Mouse (Mus musculus) embryonic facial prominence, embryonic 10.5 days (tissue): Measurements from ENCODE around the gene Kcnj4. TPM values are rescaled to one million over a fixed set of nuclear protein-coding genes. Genes with fewer than 3 reads are reported as not detected.
A peak's percentile ranks its signal among the peaks of the same experiment; 100 is the strongest.

Experiments used
- DNase-seq: peaks from one replicate; pipeline ENCODE4 v3.0.0-alpha.2; 2017; ENCODE audit warnings: low spot score
- H3K27ac ChIP-seq: fragments of 300-500 bp; sonication (generic); replicated peaks from 2 replicates; pipeline ENCODE4 v1.5.1; 2016; ENCODE audit warnings: mild to moderate bottlenecking
- H3K27me3 ChIP-seq: fragments of 300-500 bp; sonication (generic); replicated peaks from 2 replicates; pipeline ENCODE4 v1.6.1; 2016; ENCODE audit warnings: low read depth, mild to moderate bottlenecking; ENCODE audit not compliant: poor library complexity, severe bottlenecking
- H3K36me3 ChIP-seq: fragments of 300-500 bp; sonication (generic); replicated peaks from 2 replicates; pipeline ENCODE4 v1.6.1; 2016; ENCODE audit warnings: mild to moderate bottlenecking, moderate library complexity
- H3K4me1 ChIP-seq: fragments of 300-500 bp; sonication (generic); 2 replicates; pipeline ENCODE4 v1.6.1; 2016
- H3K4me3 ChIP-seq: fragments of 300-500 bp; sonication (generic); 2 replicates; pipeline ENCODE4 v1.5.1; 2016; ENCODE audit warnings: mild to moderate bottlenecking, moderate library complexity
- H3K9me3 ChIP-seq: fragments of 300-500 bp; sonication (generic); 2 replicates; pipeline ENCODE4 v1.6.1; 2016; ENCODE audit warnings: mild to moderate bottlenecking
- WGBS: fragments of 180-500 bp; shearing (Covaris S2); methylation state at CpG from one replicate; pipeline ENCODE4 v1.1.7; 2016; 5-methylcytosine and 5-hydroxymethylcytosine counted together
- polyA plus RNA-seq: library from polyadenylated mRNA; unstranded; fragments of >200 nt; fragmentation: Nextera tagmentation; extraction: Ambion mirVana; gene quantifications from 2 replicates; pipeline ENCODE4 v1.2.1, GENCODE M21; 2016

Kcnj4 gene
- polyA plus RNA-seq, 1 experiment from 2014 or later: not detected

DNA sequence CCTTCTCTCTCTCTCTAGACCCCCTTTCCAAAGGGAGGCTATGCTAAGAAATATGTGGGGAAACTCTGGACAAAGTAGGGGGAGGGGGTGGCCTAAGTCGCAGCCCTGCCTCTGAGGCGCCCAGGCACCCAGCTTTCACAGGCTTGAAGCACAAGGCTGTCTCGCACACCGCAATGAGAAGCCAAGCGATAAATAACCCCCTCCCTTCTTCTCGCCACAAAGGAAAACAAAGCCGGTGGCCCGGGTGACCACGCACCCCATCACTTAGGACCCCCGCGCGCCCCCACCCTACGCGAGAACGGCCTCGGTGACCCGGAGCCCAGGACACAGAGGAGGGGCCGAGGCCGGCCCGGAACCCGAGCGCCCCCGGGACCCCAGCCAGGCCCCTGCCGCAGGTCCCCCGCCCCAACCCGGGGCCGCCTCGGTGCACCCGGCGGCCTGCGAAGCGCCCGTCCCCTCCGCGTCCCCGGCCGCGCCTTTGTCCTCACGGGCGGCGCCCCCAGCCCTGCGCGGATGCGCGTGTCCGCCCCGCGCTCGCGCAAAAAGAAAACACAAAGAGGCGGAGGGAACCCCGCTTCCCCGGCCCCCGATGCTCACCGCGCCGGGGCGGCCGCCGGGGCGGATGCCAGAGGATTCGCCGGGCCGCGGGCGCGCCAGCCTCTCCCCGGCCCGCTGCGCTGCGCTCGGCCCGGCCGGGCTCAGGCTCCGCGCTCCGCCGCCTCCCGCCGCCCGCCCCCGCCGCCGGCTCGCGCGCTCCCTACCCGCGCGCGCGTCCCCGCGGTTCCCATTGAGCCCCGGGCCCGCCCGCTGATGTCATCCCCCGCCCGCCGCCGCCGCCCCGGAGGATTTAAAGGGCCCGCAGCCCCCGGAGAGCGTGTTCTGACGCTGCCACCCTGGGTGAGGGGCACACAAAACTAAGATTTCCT, 63.4 kb downstream of the Kcnj4 start:
- H3K36me3 ChIP-seq: peaks cover 33% of the 10 kb centered on the region
- DNase-seq: peak; percentile 88
- H3K27me3 ChIP-seq: 0 out of 2 replicates have a peak, but pooled peaks cover 5% of the 10 kb centered on the region
- peaks cover 64% of the 10 kb centered on the region for H3K4me1 ChIP-seq
- peak overlapping the region; percentile 89 for H3K4me3 ChIP-seq
- under 1% methylated on average over 107 of the region's 107 CpGs for WGBS
- no peaks in the 10 kb centered on the region for H3K9me3 ChIP-seq
- peak overlapping the region; percentile 98 for H3K27ac ChIP-seq

DNA sequence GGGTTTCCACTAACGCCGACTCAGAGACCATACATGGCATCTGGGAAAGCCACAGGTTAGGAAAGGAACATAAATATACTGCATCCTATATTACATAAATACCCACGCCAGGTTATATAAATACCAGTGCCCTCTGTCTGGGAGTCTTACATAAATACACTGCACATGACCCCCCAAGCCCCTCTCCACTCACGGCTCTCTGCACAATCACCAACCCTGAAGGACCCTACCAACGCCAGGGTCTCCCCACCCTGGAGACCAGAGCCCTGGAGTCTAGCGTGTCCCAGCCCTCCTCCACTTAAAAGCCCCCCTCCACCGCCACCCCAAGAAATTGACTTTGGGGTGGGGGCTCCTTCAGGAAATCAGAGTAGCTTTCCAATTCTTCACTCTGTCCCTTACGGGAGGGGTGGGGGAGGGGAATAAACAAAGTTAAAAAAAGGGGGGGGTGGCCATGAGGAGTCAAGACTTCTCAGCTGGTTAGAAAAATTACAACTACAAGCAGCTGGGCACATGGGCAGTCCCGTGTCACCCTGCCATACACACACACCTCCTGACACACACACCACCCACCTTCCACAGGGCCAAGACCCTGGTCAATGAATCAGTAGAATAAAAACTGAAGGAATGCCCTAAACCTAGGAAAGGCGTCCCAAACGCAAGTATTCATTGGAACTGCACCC, 64.2 kb downstream of the Kcnj4 start:
- Histone ChIP-seq H3K27ac (peak overlapping the region; percentile 98), H3K9me3 (no peaks in the 10 kb centered on the region), H3K4me3 (peak overlapping the region; percentile 89), H3K27me3 (0 out of 2 replicates have a peak, but pooled peaks cover 5% of the 10 kb centered on the region), H3K36me3 (peaks cover 41% of the 10 kb centered on the region), H3K4me1 (peaks cover 72% of the 10 kb centered on the region)
- no peak for DNase-seq
- WGBS: 22% methylated on average over 11 of the region's 11 CpGs

DNA sequence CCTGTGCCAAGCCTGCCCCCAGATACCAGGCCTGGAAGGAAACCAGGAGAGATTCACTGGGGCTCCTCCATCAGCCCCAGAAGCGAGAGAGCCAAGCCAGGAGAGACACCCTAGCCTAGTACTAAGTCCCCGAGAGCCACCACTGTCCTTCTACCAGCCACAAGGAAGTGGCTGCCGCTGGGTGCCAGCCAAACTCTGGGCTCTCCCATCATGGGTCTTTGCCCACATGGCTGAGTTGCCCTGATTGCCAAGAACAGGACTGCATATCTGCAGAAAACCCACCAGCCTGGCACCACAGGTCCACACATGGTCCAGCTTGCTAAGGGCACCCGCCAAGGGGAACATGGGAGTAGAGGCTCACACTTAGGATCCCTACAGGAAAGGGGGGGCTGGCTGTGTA, 64.8 kb downstream of the Kcnj4 start:
- peaks cover 77% of the 10 kb centered on the region for H3K4me1 ChIP-seq
- no peak for DNase-seq
- WGBS: 86% methylated on average over 4 of the region's 4 CpGs
- peaks cover 47% of the 10 kb centered on the region for H3K36me3 ChIP-seq
- H3K27ac ChIP-seq: peak overlapping the region; percentile 98; the same call in 1 of the 2 replicates
- H3K4me3 ChIP-seq: peak overlapping the region; percentile 89
- no peaks in the 10 kb centered on the region for H3K9me3 ChIP-seq
- 0 out of 2 replicates have a peak, but pooled peaks cover 5% of the 10 kb centered on the region for H3K27me3 ChIP-seq

DNA sequence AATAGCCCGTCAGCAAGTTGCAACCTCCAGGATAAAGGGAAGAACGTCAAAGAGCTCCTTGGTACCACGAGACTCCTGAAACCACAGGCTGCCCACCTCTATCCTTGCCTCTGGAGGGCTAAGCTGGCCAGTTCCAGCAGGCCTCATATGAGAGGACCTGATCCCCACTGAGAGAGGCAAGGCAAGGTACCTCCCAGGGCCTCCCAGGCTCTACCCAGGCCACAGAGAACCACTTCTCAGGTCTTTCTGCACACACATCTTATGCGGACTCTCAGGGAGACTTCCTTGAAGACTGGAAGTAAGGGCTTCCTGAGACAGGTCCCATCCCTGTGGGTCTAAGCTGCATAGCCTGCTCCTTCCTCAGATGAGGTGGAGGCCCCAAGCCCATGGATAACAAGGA, 65.7 kb downstream of the Kcnj4 start:
- Histone ChIP-seq H3K9me3 (no peaks in the 10 kb centered on the region), H3K36me3 (peaks cover 55% of the 10 kb centered on the region), H3K27ac (no peak overlapping the region), H3K4me3 (peak overlapping the region; percentile 89), H3K27me3 (0 out of 2 replicates have a peak, but pooled peaks cover 5% of the 10 kb centered on the region), H3K4me1 (peaks cover 82% of the 10 kb centered on the region)
- 87% methylated on average over 4 of the region's 4 CpGs for WGBS
- DNase-seq: no peak

GRCm38 (mm10) chr15:79438816-79439215, 66.2 kb downstream of the Kcnj4 start:
- WGBS: 93% methylated on average over 8 of the region's 8 CpGs
- H3K36me3 ChIP-seq: peaks cover 61% of the 10 kb centered on the region
- H3K4me3 ChIP-seq: peak overlapping the region; percentile 89
- H3K27me3 ChIP-seq: 0 out of 2 replicates have a peak, but pooled peaks cover 5% of the 10 kb centered on the region
- no peak for DNase-seq
- peak overlapping the region; percentile 1; the same call in 1 of the 2 replicates for H3K27ac ChIP-seq
- no peaks in the 10 kb centered on the region for H3K9me3 ChIP-seq
- peaks cover 78% of the 10 kb centered on the region for H3K4me1 ChIP-seq

DNA sequence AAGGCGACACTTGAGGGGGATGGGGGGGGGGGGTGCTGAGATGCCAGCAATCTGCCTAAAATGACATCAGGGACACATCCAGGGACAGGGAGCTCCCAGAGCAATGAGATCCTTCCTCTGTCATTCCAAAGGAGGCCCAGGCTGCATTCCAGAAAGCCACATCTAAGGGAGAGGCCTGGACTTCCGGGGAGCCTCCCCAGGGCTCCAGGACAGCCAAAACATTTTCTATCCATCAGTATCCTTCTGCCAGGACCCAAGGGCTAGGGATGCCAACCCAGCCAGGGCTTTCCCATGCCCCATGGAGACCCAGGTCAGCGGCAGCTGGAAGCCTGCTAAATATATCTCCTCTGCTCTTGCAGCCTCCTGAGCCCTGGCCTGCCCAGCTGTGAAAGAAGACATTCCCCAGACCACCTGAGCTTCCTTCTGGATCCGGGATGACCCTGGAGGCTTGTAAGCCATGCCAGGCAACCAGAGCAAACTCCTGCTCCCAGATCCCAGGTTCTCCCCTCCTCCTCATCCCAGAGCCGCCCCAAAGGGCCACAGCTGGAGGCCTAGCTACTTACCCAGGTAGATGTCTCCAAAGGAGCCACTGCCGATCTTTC, 66.7 kb downstream of the Kcnj4 start:
- 86% methylated on average over 6 of the region's 6 CpGs for WGBS
- Histone ChIP-seq H3K27ac (peak overlapping the region; percentile 1; the same call in 1 of the 2 replicates), H3K9me3 (no peaks in the 10 kb centered on the region), H3K4me1 (peaks cover 74% of the 10 kb centered on the region), H3K27me3 (0 out of 2 replicates have a peak, but pooled peaks cover 5% of the 10 kb centered on the region), H3K4me3 (peak overlapping the region; percentile 89; the same call in 1 of the 2 replicates), H3K36me3 (peaks cover 66% of the 10 kb centered on the region)
- DNase-seq: no peak

DNA sequence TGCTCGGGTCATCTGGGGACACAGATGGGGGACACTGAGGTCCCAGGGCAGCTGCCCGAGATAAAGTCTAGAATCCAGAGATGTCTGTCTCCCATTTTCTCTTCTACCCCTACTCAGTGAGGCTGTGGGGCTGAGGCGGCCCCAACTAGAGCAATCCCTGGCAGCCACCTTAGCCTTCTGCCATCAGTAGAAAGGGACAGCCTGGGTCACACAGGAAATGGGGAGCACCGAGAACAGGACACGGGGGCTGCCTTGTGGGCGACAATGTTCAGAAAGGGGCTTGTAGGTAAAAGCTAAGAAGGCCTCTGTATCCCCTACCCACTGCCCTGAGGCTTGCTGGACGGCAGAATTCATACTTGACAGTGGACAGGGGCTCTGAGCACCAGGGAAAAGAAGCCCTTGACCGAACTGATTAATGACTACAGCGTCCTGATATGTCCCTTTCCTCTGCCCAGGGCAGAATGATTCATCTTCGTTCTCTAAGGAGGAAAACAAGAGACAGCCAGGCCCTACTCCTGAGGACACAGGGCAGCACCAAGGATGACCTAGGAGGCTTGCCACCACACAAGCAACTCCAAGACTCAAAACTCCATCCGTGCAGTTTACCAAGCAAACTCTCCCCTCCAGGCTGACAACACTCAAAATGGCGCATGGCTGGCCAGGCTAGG, 67.4 kb downstream of the Kcnj4 start:
- 90% methylated on average over 12 of the region's 12 CpGs for WGBS
- Histone ChIP-seq H3K9me3 (no peaks in the 10 kb centered on the region), H3K27me3 (no peaks in the 10 kb centered on the region), H3K4me3 (0 out of 2 replicates have a peak overlapping the region, but pooled peaks have one; percentile 1), H3K36me3 (peaks cover 72% of the 10 kb centered on the region), H3K4me1 (peaks cover 77% of the 10 kb centered on the region), H3K27ac (no peak overlapping the region)
- no peak for DNase-seq

GRCm38 (mm10) chr15:79436481-79436921, 68.5 kb downstream of the Kcnj4 start:
- Histone ChIP-seq H3K9me3 (no peaks in the 10 kb centered on the region), H3K36me3 (peaks cover 84% of the 10 kb centered on the region), H3K27me3 (no peaks in the 10 kb centered on the region), H3K4me3 (peak overlapping the region; percentile 16; the same call in 1 of the 2 replicates), H3K4me1 (peaks cover 75% of the 10 kb centered on the region), H3K27ac (no peak overlapping the region)
- DNase-seq: no peak
- WGBS: 73% methylated on average over 7 of the region's 7 CpGs

GRCm38 (mm10) chr15:79435191-79435671, 69.8 kb downstream of the Kcnj4 start:
- peaks cover 97% of the 10 kb centered on the region for H3K36me3 ChIP-seq
- no peaks in the 10 kb centered on the region for H3K27me3 ChIP-seq
- H3K4me3 ChIP-seq: no peak overlapping the region
- DNase-seq: no peak
- WGBS: 64% methylated on average over 7 of the region's 7 CpGs
- H3K4me1 ChIP-seq: peaks cover 70% of the 10 kb centered on the region
- H3K27ac ChIP-seq: 0 out of 2 replicates have a peak overlapping the region, but pooled peaks have one; percentile 10
- H3K9me3 ChIP-seq: no peaks in the 10 kb centered on the region
